In the genomic region with DNA sequence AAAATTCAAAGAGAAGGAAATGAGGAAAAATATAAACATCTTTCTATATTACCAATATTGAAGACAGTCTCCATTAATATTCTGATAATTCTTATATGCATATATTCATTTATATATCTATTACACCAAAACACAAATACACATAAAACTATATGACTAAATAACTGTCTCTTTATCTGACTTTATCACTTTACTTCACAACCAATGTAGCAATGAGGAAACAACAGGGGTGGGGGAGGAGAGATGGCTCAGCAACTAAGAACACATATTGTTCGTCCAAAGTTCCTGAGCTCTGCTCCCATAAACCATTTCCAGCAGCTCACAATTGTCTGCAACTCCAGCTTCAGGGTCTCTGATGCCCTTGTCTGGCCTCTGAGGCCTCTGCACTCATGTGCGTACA, we compare ENCODE assay signal across 1 mouse cellular context.
TF ChIP-seq lines count a peak whose summit lies in the region.

No protein-coding gene starts in this region.

TF ChIP-seq in MEL, 35 proteins besides CTCF, POLR2A, EP300 and RAD21 (continued from another document):
- TF ChIP-seq ZKSCAN1 (IDR thresholded peaks at IDR 0.05; ENCODE audit: low read depth, low read length) (no peak), ELF1 (IDR thresholded peaks at IDR 0.05; ENCODE audit: low read depth, low read length) (0 out of 2 replicates have a peak, but pooled peaks have one; percentile 0)
